ENCODE assay signal across 7 mouse cellular contexts in the genomic region with DNA sequence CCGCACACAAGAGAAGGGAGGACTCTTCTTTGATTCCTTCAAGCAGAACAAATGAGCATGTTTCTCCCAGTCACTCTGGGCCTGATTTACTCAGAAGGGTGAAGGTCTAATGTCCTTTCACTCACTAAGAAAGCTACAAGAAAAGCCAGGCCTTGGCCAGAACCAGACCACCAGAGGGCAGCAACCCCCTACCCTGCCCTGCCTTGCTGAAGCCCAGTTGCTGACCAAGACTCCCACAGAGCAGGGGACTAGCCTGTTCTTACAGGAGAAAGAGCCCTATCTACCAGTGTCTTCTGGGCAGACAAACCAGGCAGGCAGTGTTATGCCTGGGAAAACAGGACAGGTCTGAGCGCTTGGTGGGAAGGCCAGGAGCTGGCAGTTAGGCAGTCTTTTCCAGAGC. TPM values are rescaled to one million over a fixed set of nuclear protein-coding genes. Genes with fewer than 3 reads are reported as not detected.
DNase-seq lines count a peak whose midpoint lies in the region; ATAC-seq and TF ChIP-seq lines count a peak whose summit lies in the region.

No protein-coding gene starts in this region.

- 0 out of 2 replicates have a peak, but pooled peaks cover 5% of the 10 kb centered on the region for H3K36me3 ChIP-seq in heart, embryonic 10.5 days
- H3K36me3 ChIP-seq in midbrain, embryonic 11.5 days (ENCODE audit: control insufficient read depth, insufficient read depth, low read length): no peaks in the 10 kb centered on the region

- H3K4me2 ChIP-seq in midbrain, embryonic 11.5 days: no peak overlapping the region

- no peak overlapping the region for H3K9ac ChIP-seq in midbrain, embryonic 11.5 days (ENCODE audit: low read length)

- peak; percentile 63 for ATAC-seq in midbrain, embryonic 11.5 days (ENCODE audit: low FRiP score)

- DNase-seq in urinary bladder, postnatal 4 days (ENCODE audit: low spot score in 2 of 2): peak; percentile 72 to 81
- DNase-seq in urinary bladder, postnatal 10 days (ENCODE audit: low spot score): no peak
- DNase-seq in heart, embryonic 10.5 days (ENCODE audit: low spot score): no peak
- DNase-seq in kidney, postnatal 36 days: peak; percentile 87 to 90
- DNase-seq in midbrain, embryonic 11.5 days (ENCODE audit: low spot score, missing footprints): peak; percentile 98
- DNase-seq in frontal cortex, postnatal 14 days (ENCODE audit: low spot score in 2 of 2): no peak

- H3K4me3 ChIP-seq in cortical plate, adult 2 months (ENCODE audit: insufficient read depth, low read length): no peak overlapping the region
- H3K4me3 ChIP-seq in heart, embryonic 10.5 days: no peak overlapping the region
- H3K4me3 ChIP-seq in midbrain, embryonic 11.5 days (ENCODE audit: low read depth, low read length): no peak overlapping the region

- WGBS in heart, embryonic 10.5 days: 26% methylated on average over 2 of the region's 2 CpGs
- 5% methylated on average over 2 of the region's 2 CpGs for WGBS in midbrain, embryonic 11.5 days

- TF ChIP-seq POLR2A in cortical plate, adult 2 months (IDR thresholded peaks at IDR 0.05; ENCODE audit: extremely low read depth, insufficient read depth, low read length): no peak

- no peak overlapping the region for H3K27ac ChIP-seq in cortical plate, adult 2 months (ENCODE audit: insufficient read depth, low read length)
- 0 out of 2 replicates have a peak overlapping the region, but pooled peaks have one; percentile 26 for H3K27ac ChIP-seq in heart, embryonic 10.5 days
- H3K27ac ChIP-seq in midbrain, embryonic 11.5 days (ENCODE audit: low read depth, low read length): no peak overlapping the region

- H3K27me3 ChIP-seq in heart, embryonic 10.5 days (ENCODE audit: insufficient read depth, poor library complexity, severe bottlenecking): no peaks in the 10 kb centered on the region
- no peaks in the 10 kb centered on the region for H3K27me3 ChIP-seq in midbrain, embryonic 11.5 days (ENCODE audit: control insufficient read depth, insufficient read depth, low read length)

- peak; percentile 28; the same call in 1 of the 2 replicates for TF ChIP-seq CTCF in cortical plate, adult 2 months (IDR thresholded peaks at IDR 0.05; ENCODE audit: extremely low read depth, insufficient read depth, low read length)

- H3K4me1 ChIP-seq in cortical plate, adult 2 months (ENCODE audit: control insufficient read depth, insufficient read depth, low read length): no peaks in the 10 kb centered on the region
- H3K4me1 ChIP-seq in heart, embryonic 10.5 days: peaks cover 27% of the 10 kb centered on the region
- peaks cover 11% of the 10 kb centered on the region for H3K4me1 ChIP-seq in midbrain, embryonic 11.5 days (ENCODE audit: control insufficient read depth, insufficient read depth, low read length)

- H3K9me3 ChIP-seq in heart, embryonic 10.5 days: no peaks in the 10 kb centered on the region
- no peaks in the 10 kb centered on the region for H3K9me3 ChIP-seq in midbrain, embryonic 11.5 days (ENCODE audit: control insufficient read depth, low read length)

RNA-seq across cellular contexts. Expression of a gene that starts 12.3 kb away (rescaled TPM):
- polyA plus RNA-seq in cortical plate, adult 2 months (2012; rRNA removed): 63.6 and 66.2 TPM in 2 replicates
- polyA plus RNA-seq in heart, embryonic 10.5 days (2016; fragmentation: Nextera tagmentation; extraction: Ambion mirVana): 16.1 and 21.6 TPM in 2 replicates
- 14.5 and 19.0 TPM in 2 replicates for polyA plus RNA-seq in midbrain, embryonic 11.5 days (2014; fragmentation: Nextera tagmentation; extraction: Ambion mirVana)

RNA-seq across cellular contexts. Expression of a gene that starts 13.1 kb away (rescaled TPM):
- polyA plus RNA-seq in cortical plate, adult 2 months (2012; rRNA removed): 77.9 and 93.2 TPM in 2 replicates
- polyA plus RNA-seq in heart, embryonic 10.5 days (2016; fragmentation: Nextera tagmentation; extraction: Ambion mirVana): 25.5 and 28.4 TPM in 2 replicates
- 106 and 107 TPM in 2 replicates for polyA plus RNA-seq in midbrain, embryonic 11.5 days (2014; fragmentation: Nextera tagmentation; extraction: Ambion mirVana)

RNA-seq across cellular contexts. Expression of a gene that starts 34.2 kb away (rescaled TPM):
- polyA plus RNA-seq in cortical plate, adult 2 months (2012; rRNA removed): not detected in 2 replicates
- 14.8 and 37.5 TPM in 2 replicates for polyA plus RNA-seq in heart, embryonic 10.5 days (2016; fragmentation: Nextera tagmentation; extraction: Ambion mirVana)
- polyA plus RNA-seq in midbrain, embryonic 11.5 days (2014; fragmentation: Nextera tagmentation; extraction: Ambion mirVana): 19.8 and 24.3 TPM in 2 replicates

Comparison
In these comparisons a context has a peak if more than half of its experiments do, and no peak if none do; other contexts are left out.
1. DNase-seq: peak in urinary bladder, postnatal 4 days (2 of 2), kidney, postnatal 36 days (2 of 2) and midbrain, embryonic 11.5 days (single experiment); none in urinary bladder, postnatal 10 days (single experiment), heart, embryonic 10.5 days (single experiment) and frontal cortex, postnatal 14 days (0 of 2).
2. RNA of a gene that starts 34.2 kb away (polyA plus RNA-seq): 14.8 to 37.5 TPM in heart, embryonic 10.5 days and 19.8 to 24.3 TPM in midbrain, embryonic 11.5 days; not detected in cortical plate, adult 2 months; every median in the first group is over 10 times any median in the second.